Mouse (Mus musculus): ENCODE data around the gene Uck2. TPM values are rescaled to one million over a fixed set of nuclear protein-coding genes. Genes with fewer than 3 reads are reported as not detected.

Uck2 gene
- polyA plus RNA-seq, 1 experiment from 2014 or later, result 133 TPM

DNA sequence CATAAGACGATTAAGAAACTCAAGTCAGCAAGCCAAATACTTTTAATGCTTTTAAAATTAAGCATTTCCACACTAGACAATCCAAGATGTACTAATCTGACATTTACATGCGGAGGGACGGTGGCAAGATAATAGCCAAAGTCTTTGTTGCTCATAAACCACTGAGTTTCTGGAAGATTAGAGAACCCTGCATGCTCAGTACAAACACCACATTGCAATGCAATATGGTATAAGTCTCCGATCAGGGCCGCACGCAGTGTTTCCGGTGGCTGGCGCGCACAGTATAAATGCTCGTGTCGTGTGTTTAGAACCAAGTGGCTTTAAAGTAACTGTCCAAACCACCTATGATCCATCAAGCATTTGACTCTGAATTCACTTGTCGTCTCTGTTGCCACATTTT, 31.5 kb downstream of the Uck2 start:
- Histone ChIP-seq H3K4me2 (no peak overlapping the region), H3K27ac (no peak overlapping the region), H3K9ac (replicated peaks) (no peak overlapping the region), H3K4me1 (replicated peaks) (peaks cover 32% of the 10 kb centered on the region), H3K4me3 (replicated peaks) (no peak overlapping the region), H3K27me3 (no peaks in the 10 kb centered on the region), H3K36me3 (no peaks in the 10 kb centered on the region), H3K9me3 (no peaks in the 10 kb centered on the region)
- ATAC-seq (ENCODE audit: insufficient number of reproducible peaks, insufficient read depth, low FRiP score, low TSS enrichment, low read depth), result no peak
- 94% methylated on average over 12 of the region's 12 CpGs for WGBS

DNA sequence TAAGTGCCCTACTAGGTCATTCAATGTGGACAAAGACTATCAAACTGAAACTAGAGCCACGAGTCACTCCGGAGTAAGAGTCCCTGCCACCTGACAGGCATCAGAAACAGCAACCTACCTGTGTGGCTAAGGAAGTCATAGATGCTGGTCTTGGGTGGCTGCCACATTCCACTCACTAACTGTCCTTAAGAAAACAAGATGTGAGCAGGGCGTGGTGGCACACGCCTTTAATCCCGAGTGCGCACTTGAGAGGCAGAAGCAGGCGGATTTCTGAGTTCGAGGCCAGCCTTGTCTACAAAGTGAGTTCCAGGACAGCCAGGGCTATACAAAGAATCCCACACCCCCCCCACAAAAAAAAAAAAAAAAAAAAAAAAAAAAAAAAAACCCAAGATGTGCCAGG, 35.2 kb downstream of the Uck2 start:
- H3K9me3 ChIP-seq, result no peaks in the 10 kb centered on the region
- 94% methylated on average over 8 of the region's 8 CpGs for WGBS
- H3K27ac ChIP-seq, result no peak overlapping the region
- H3K9ac ChIP-seq (replicated peaks), result no peak overlapping the region
- H3K27me3 ChIP-seq, result no peaks in the 10 kb centered on the region
- H3K4me1 ChIP-seq (replicated peaks), result peaks cover 47% of the 10 kb centered on the region
- no peak overlapping the region for H3K4me2 ChIP-seq
- H3K4me3 ChIP-seq (replicated peaks), result no peak overlapping the region
- ATAC-seq (ENCODE audit: insufficient number of reproducible peaks, insufficient read depth, low FRiP score, low TSS enrichment, low read depth), result no peak
- H3K36me3 ChIP-seq, result no peaks in the 10 kb centered on the region

DNA sequence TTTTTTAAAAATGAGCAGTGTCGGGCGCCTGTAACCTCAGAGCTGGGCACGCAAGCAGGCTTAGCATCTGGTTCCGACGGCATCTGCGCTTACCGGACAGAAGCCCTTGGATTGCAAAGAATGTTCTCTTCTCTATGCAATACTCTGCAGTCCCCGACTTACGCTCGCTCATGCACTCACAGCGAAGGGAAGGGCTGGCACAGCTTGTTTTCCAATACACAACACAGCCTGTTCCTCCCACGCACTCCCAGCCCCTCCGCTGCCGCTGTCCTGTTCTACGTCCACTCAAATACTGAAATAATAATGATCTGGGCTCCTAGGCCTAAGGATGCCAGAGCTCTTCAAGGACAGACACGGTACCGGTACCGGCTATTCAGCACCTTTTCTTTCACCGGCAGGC, 35.9 kb downstream of the Uck2 start:
- H3K4me3 ChIP-seq (replicated peaks), result no peak overlapping the region
- no peaks in the 10 kb centered on the region for H3K9me3 ChIP-seq
- H3K4me1 ChIP-seq (replicated peaks), result peaks cover 49% of the 10 kb centered on the region
- no peak overlapping the region for H3K4me2 ChIP-seq
- ATAC-seq (ENCODE audit: insufficient number of reproducible peaks, insufficient read depth, low FRiP score, low TSS enrichment, low read depth), result no peak
- H3K27ac ChIP-seq, result no peak overlapping the region
- no peak overlapping the region for H3K9ac ChIP-seq (replicated peaks)
- no peaks in the 10 kb centered on the region for H3K27me3 ChIP-seq
- no peaks in the 10 kb centered on the region for H3K36me3 ChIP-seq
- 82% methylated on average over 19 of the region's 19 CpGs for WGBS

DNA sequence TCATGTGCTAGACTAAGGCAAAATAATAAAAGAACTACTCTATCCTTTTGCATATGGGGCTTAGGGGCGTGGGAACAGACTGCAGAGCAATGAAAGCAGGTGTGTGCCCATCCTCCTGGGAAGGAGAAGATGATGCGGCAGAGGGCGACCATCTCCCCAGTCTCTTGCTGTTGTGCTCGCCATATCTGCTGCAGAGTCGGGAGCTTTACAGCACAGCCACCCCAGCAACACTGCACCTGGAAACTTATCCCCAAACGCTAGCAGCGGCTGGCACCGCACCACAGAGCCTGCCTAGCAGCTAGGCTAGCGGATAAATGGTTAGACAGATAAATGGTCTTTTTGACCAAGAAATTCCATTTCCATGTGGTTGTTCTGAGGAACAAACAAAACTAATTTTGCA, 37.2 kb downstream of the Uck2 start:
- Histone ChIP-seq H3K9ac (replicated peaks) (no peak overlapping the region), H3K9me3 (no peaks in the 10 kb centered on the region), H3K36me3 (no peaks in the 10 kb centered on the region), H3K4me3 (replicated peaks) (no peak overlapping the region), H3K4me2 (no peak overlapping the region), H3K27ac (no peak overlapping the region), H3K27me3 (no peaks in the 10 kb centered on the region), H3K4me1 (replicated peaks) (peaks cover 56% of the 10 kb centered on the region)
- 87% methylated on average over 9 of the region's 9 CpGs for WGBS
- no peak for ATAC-seq (ENCODE audit: insufficient number of reproducible peaks, insufficient read depth, low FRiP score, low TSS enrichment, low read depth)

DNA sequence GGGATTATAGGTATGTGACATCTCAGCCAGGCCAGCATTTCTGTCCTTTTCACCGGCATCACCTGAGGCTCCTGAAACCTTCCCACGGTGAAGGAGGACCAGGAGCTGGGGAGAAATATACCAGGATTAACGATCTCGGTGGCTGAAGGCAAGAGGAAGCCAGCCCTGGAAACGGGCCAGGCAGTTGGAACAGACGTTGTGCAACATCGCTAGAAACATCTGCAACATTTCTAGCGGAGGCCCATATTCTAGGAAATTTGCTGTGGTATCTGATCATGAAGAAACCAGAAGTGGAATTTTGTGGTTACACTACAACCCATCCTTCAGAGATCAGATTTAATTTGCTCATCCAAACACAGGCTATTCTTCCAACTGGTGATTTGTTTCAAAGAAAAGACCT, 38.1 kb downstream of the Uck2 start:
- Histone ChIP-seq H3K4me1 (replicated peaks) (peaks cover 65% of the 10 kb centered on the region), H3K4me3 (replicated peaks) (no peak overlapping the region), H3K9me3 (no peaks in the 10 kb centered on the region), H3K27me3 (no peaks in the 10 kb centered on the region), H3K27ac (no peak overlapping the region), H3K36me3 (no peaks in the 10 kb centered on the region), H3K4me2 (no peak overlapping the region), H3K9ac (replicated peaks) (no peak overlapping the region)
- 39% methylated on average over 8 of the region's 8 CpGs for WGBS
- no peak for ATAC-seq (ENCODE audit: insufficient number of reproducible peaks, insufficient read depth, low FRiP score, low TSS enrichment, low read depth)

DNA sequence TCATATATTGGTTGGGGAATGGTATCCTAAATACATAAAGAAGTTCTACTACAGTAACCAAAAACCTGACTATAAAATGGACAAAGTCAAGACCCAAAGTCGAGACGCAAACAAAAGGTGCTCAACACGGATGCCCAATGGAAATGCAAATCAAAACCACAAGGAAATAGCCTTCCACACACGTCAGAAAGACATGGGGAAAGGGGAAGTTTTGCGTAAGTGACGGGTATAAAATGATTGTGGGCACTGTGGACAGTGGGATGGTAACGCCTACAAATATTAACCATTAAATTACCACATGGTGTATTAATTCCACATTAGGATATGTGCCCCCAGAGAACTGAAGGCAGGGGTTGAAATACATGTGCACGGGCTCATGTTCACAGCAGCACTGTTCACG, 38.8 kb downstream of the Uck2 start:
- Histone ChIP-seq H3K4me2 (no peak overlapping the region), H3K27ac (no peak overlapping the region), H3K36me3 (no peaks in the 10 kb centered on the region), H3K9me3 (no peaks in the 10 kb centered on the region), H3K4me3 (replicated peaks) (no peak overlapping the region), H3K4me1 (replicated peaks) (peaks cover 72% of the 10 kb centered on the region), H3K27me3 (no peaks in the 10 kb centered on the region), H3K9ac (replicated peaks) (no peak overlapping the region)
- ATAC-seq (ENCODE audit: insufficient number of reproducible peaks, insufficient read depth, low FRiP score, low TSS enrichment, low read depth), result no peak
- WGBS, result 72% methylated on average over 9 of the region's 9 CpGs

DNA sequence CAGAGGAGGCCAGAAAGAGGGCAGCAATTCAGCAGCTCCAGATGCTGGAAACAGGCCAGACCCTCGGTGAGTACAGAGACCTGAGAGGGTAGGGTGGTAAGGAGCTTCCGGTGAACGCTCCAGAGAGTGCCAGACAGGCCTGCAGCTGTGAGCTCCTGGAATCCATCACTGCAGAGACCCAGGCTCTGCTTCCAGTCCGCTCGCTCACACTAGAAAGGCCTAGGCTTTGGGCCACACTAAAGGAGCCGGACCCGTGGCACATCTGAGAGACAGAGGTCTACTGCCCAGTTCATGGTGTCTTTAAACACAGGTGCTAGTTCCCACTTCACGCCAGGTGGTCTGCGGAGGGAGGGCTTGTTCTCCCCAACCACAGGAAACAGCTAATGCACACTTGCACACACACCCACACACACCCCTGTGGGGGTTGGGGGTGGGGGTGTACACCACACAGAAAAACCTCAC, 39.9 kb downstream of the Uck2 start:
- no peaks in the 10 kb centered on the region for H3K27me3 ChIP-seq
- H3K27ac ChIP-seq, result peak overlapping the region; percentile 66
- no peaks in the 10 kb centered on the region for H3K9me3 ChIP-seq
- H3K4me3 ChIP-seq (replicated peaks), result no peak overlapping the region
- H3K4me2 ChIP-seq, result 0 out of 2 replicates have a peak overlapping the region, but pooled peaks have one; percentile 23
- no peak overlapping the region; the same call in 1 of the 2 replicates for H3K9ac ChIP-seq (replicated peaks)
- ATAC-seq (ENCODE audit: insufficient number of reproducible peaks, insufficient read depth, low FRiP score, low TSS enrichment, low read depth), result 0 out of 2 replicates have a peak, but pooled peaks have one; percentile 21
- WGBS, result 37% methylated on average over 9 of the region's 9 CpGs
- peaks cover 83% of the 10 kb centered on the region for H3K4me1 ChIP-seq (replicated peaks)
- H3K36me3 ChIP-seq, result no peaks in the 10 kb centered on the region

DNA sequence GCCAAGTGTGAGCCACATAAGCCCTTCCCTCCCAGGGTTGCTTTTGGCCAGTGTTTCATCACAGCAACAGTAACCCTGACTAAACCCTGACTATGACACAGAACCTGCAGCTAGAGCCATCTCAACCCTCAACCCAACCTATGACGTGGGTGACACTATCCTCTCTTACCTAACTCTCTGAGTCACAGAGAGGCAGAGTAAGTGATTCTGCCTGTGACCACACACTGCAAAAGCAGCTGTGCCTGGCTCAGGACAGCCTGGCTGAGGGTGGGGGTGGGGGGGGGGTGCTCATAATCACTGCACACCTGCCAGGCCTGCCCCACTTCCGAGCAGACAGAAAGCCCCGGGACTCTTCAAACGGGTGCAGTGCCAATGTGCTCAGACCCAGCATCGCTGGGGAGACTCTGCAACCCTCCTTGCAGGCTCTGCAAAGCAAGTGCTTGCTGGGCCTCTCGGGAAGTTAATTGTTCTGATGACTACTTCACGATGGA, 42.9 kb downstream of the Uck2 start:
- H3K4me2 ChIP-seq, result no peak overlapping the region
- peak overlapping the region; percentile 36; the same call in 1 of the 2 replicates for H3K27ac ChIP-seq
- H3K9ac ChIP-seq (replicated peaks), result no peak overlapping the region
- peaks cover 95% of the 10 kb centered on the region for H3K4me1 ChIP-seq (replicated peaks)
- H3K36me3 ChIP-seq, result no peaks in the 10 kb centered on the region
- no peak overlapping the region for H3K4me3 ChIP-seq (replicated peaks)
- no peaks in the 10 kb centered on the region for H3K9me3 ChIP-seq
- 17% methylated on average over 7 of the region's 7 CpGs for WGBS
- ATAC-seq (ENCODE audit: insufficient number of reproducible peaks, insufficient read depth, low FRiP score, low TSS enrichment, low read depth), result no peak
- no peaks in the 10 kb centered on the region for H3K27me3 ChIP-seq

DNA sequence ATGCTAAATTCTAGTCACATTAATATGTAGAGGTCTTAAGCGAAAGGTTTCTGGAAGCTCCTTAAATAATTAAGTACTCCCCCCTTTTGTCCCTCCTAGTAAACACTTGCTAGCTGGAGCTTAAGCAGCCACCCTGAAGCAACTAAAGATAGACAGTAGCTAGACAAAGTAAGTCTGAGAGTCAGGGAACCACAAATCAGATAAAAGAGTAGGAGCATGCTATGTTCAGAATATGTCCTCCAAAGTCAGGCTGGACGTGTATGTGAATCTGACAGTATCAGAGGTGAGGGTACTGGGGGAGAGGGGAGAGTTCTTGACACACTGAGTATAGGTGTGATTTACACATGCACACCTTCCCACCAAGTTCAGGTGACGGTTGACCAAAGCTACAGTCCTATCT, 43.6 kb downstream of the Uck2 start:
- no peak overlapping the region for H3K27ac ChIP-seq
- 57% methylated on average over 3 of the region's 3 CpGs for WGBS
- H3K27me3 ChIP-seq, result no peaks in the 10 kb centered on the region
- no peaks in the 10 kb centered on the region for H3K9me3 ChIP-seq
- ATAC-seq (ENCODE audit: insufficient number of reproducible peaks, insufficient read depth, low FRiP score, low TSS enrichment, low read depth), result no peak
- no peak overlapping the region for H3K4me3 ChIP-seq (replicated peaks)
- H3K9ac ChIP-seq (replicated peaks), result no peak overlapping the region
- H3K4me2 ChIP-seq, result no peak overlapping the region
- H3K36me3 ChIP-seq, result 0 out of 2 replicates have a peak, but pooled peaks cover 4% of the 10 kb centered on the region
- H3K4me1 ChIP-seq (replicated peaks), result peaks cover 92% of the 10 kb centered on the region

DNA sequence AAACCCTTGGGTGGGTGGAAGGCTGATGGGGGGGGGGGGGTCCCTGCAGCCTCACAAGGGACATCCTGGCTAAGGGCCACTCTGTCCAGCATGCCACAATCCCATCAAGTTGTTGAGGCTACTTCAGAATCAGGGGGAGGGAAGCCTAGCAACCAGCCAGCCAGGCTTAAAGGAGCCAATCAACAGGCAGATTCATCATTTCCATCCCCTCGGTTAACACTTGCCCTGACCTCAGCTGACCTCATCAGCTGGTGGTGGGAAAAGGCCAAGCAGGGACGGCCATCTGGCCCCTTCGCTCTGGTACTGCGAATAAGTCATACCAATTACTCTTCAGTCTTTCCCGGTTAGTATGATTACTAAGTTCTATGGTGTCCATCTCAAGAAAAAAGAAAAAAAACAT, 44.8 kb downstream of the Uck2 start:
- no peak for ATAC-seq (ENCODE audit: insufficient number of reproducible peaks, insufficient read depth, low FRiP score, low TSS enrichment, low read depth)
- Histone ChIP-seq H3K4me3 (replicated peaks) (no peak overlapping the region), H3K9me3 (no peaks in the 10 kb centered on the region), H3K4me2 (no peak overlapping the region), H3K9ac (replicated peaks) (no peak overlapping the region), H3K27me3 (no peaks in the 10 kb centered on the region), H3K36me3 (peaks cover 14% of the 10 kb centered on the region), H3K4me1 (replicated peaks) (peaks cover 82% of the 10 kb centered on the region), H3K27ac (no peak overlapping the region)
- WGBS, result 23% methylated on average over 5 of the region's 5 CpGs

DNA sequence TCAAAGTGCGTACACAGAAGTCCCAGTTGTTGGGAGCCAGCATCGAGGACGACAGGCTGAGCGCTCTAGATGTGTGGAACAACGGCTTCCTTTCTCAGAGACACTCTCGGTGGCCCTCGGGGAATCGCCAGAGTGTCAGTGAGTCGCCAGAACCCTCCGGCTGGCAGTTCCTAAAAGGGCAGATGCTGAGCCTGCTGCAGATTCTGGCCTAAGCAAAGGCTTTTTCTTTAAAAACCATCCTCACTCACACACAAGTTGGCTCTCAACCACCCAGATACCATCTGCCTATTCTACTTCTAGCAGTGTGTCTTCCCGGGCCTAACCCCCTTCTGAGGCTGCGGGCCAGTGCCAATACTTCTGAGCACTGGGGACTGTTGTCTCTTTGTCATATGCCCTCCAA, 45.2 kb downstream of the Uck2 start:
- Histone ChIP-seq H3K27ac (no peak overlapping the region), H3K4me3 (replicated peaks) (no peak overlapping the region), H3K9me3 (no peaks in the 10 kb centered on the region), H3K27me3 (no peaks in the 10 kb centered on the region), H3K36me3 (peaks cover 18% of the 10 kb centered on the region), H3K9ac (replicated peaks) (no peak overlapping the region), H3K4me1 (replicated peaks) (peaks cover 78% of the 10 kb centered on the region), H3K4me2 (no peak overlapping the region)
- WGBS, result 73% methylated on average over 12 of the region's 12 CpGs
- no peak for ATAC-seq (ENCODE audit: insufficient number of reproducible peaks, insufficient read depth, low FRiP score, low TSS enrichment, low read depth)

DNA sequence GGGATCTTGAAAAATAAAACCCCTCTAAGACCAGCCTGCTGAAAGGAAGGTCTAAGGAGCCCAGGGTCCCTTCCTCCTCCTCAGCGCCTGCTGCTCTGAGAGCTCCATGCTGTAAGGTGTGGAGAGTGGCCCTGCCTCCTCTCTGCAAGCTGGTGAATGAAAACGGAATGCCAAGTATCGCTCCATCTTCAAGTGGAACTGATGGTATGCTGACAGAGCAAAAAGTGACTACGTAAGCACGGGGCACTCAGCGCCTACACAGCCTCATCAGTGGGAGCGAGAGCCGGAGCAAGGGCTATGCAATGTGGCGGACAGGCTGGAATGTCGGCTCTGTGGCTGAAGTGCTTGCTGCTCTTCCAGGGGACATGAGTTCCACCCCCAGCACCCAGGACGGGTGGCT, 47.3 kb downstream of the Uck2 start:
- Histone ChIP-seq H3K4me1 (replicated peaks) (peaks cover 57% of the 10 kb centered on the region), H3K9ac (replicated peaks) (no peak overlapping the region), H3K4me2 (no peak overlapping the region), H3K27me3 (no peaks in the 10 kb centered on the region), H3K9me3 (no peaks in the 10 kb centered on the region), H3K36me3 (peaks cover 39% of the 10 kb centered on the region), H3K27ac (no peak overlapping the region), H3K4me3 (replicated peaks) (no peak overlapping the region)
- 87% methylated on average over 11 of the region's 11 CpGs for WGBS
- ATAC-seq (ENCODE audit: insufficient number of reproducible peaks, insufficient read depth, low FRiP score, low TSS enrichment, low read depth), result no peak
